Comparison of ENCODE assay signal across 9 mouse cellular contexts in the genomic region with DNA sequence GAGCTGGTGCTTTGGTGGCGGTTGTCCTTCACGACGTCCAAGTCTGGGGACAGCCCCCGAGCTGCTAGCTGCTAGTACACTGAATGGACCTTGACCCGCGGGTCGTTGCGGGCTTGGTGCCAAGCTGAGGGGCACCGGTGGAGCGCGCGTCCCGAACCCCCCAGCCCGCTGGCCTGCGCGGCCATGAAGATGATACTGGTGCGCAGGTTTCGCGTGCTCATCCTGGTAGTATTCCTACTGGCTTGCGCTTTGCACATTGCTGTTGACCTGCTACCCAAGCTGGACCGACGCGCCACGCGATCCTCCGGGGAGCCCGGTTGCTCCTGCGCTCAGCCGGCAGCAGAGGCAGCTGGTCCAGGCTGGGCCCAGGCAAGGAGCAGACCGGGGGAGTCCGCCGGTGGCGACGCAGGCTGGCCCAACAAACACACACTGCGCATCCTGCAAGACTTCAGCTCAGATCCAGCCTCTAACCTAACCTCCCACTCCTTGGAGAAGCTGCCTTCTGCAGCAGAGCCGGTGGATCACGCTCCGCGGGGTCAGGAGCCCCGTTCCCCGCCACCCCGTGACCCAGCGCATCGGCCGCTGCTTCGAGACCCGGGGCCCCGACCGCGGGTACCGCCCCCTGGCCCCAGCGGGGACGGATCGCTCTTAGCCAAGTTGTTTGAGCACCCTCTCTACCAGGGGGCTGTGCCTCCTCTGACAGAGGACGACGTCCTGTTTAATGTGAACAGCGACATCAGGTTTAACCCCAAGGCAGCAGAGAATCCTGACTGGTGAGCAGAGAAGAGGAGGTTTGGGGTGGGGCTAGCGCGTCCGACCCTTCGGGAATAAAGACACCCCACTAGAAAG. TPM values are rescaled to one million over a fixed set of nuclear protein-coding genes. Genes with fewer than 3 reads are reported as not detected.
A peak's percentile ranks its signal among the peaks of the same experiment; 100 is the strongest.
DNase-seq lines count a peak whose midpoint lies in the region; ATAC-seq and TF ChIP-seq lines count a peak whose summit lies in the region.
"Had no signal": no experiment of that assay in that cellular context is flagged by ENCODE, and none has a peak within 500 bp of the region (broad histone marks: within the 10 kb centered on the region; RNA-seq: fewer than 3 reads in every experiment).

No protein-coding gene starts in this region.

- WGBS in intestine, embryonic 15.5 days: 2% methylated on average over 61 of the region's 61 CpGs
- WGBS in liver, embryonic 11.5 days: 4% methylated on average over 61 of the region's 61 CpGs
- WGBS in neural tube, embryonic 12.5 days: under 1% methylated on average over 61 of the region's 61 CpGs

- H3K9me3 ChIP-seq in intestine, embryonic 15.5 days: no peaks in the 10 kb centered on the region
- no peaks in the 10 kb centered on the region for H3K9me3 ChIP-seq in liver, embryonic 11.5 days (ENCODE audit: control insufficient read depth, low read length)
- H3K9me3 ChIP-seq in neural tube, embryonic 12.5 days: no peaks in the 10 kb centered on the region

- H3K27ac ChIP-seq in gastrocnemius, adult 2 months: peak overlapping the region; percentile 97
- H3K27ac ChIP-seq in intestine, embryonic 15.5 days: no peak overlapping the region
- H3K27ac ChIP-seq in liver, embryonic 11.5 days (ENCODE audit: low read depth, low read length): no peak overlapping the region; the same call in 1 of the 2 replicates
- peak overlapping the region; percentile 84 for H3K27ac ChIP-seq in neural tube, embryonic 12.5 days

- H3K27me3 ChIP-seq in intestine, embryonic 15.5 days (replicated peaks): peaks cover 20% of the 10 kb centered on the region
- H3K27me3 ChIP-seq in liver, embryonic 11.5 days (replicated peaks; ENCODE audit: control insufficient read depth, insufficient read depth, low read length): peaks cover 58% of the 10 kb centered on the region
- H3K27me3 ChIP-seq in neural tube, embryonic 12.5 days (replicated peaks): peaks cover 6% of the 10 kb centered on the region; the same call in 1 of the 2 replicates

- H3K4me2 ChIP-seq in intestine, embryonic 15.5 days (replicated peaks): peak overlapping the region; percentile 97
- peak overlapping the region; percentile 74 for H3K4me2 ChIP-seq in liver, embryonic 11.5 days
- H3K4me2 ChIP-seq in neural tube, embryonic 12.5 days (replicated peaks): peak overlapping the region; percentile 90

- peak overlapping the region; percentile 59 for H3K9ac ChIP-seq in intestine, embryonic 15.5 days
- peak overlapping the region; percentile 34 for H3K9ac ChIP-seq in liver, embryonic 11.5 days (ENCODE audit: low read depth, low read length)
- peak overlapping the region; percentile 88 for H3K9ac ChIP-seq in neural tube, embryonic 12.5 days

- H3K4me3 ChIP-seq in gastrocnemius, adult 2 months: peak overlapping the region; percentile 91
- H3K4me3 ChIP-seq in intestine, embryonic 15.5 days (replicated peaks): peak overlapping the region; percentile 55
- peak overlapping the region; percentile 59 for H3K4me3 ChIP-seq in liver, embryonic 11.5 days (ENCODE audit: low read depth, low read length)
- peak overlapping the region; percentile 69 for H3K4me3 ChIP-seq in neural tube, embryonic 12.5 days

- intact Hi-C loops in gastrocnemius, adult 2 months (cut with DNase I): no loop called here

- peaks cover 38% of the 10 kb centered on the region for H3K4me1 ChIP-seq in intestine, embryonic 15.5 days (replicated peaks)
- peaks cover 3% of the 10 kb centered on the region; the same call in 1 of the 2 replicates for H3K4me1 ChIP-seq in liver, embryonic 11.5 days (replicated peaks; ENCODE audit: control insufficient read depth, insufficient read depth, low read length)
- H3K4me1 ChIP-seq in neural tube, embryonic 12.5 days: peaks cover 61% of the 10 kb centered on the region

- 0 out of 2 replicates have a peak, but pooled peaks have one; percentile 1 for ATAC-seq in intestine, embryonic 15.5 days
- ATAC-seq in liver, embryonic 11.5 days (replicated peaks; ENCODE audit: low FRiP score): no peak
- peak; percentile 25 for ATAC-seq in neural tube, embryonic 12.5 days (ENCODE audit: low FRiP score, low read depth)

- DNase-seq in heart, adult 18-20 months: peak; percentile 37 to 47
- DNase-seq in heart, adult 8-10 months (ENCODE audit: low spot score): no peak
- peak; percentile 49 to 51 for DNase-seq in cerebellum, postnatal 14 days
- DNase-seq in gastrocnemius, adult 2 months: peak; percentile 74
- DNase-seq in liver, embryonic 11.5 days (ENCODE audit: low spot score): peak; percentile 39
- DNase-seq in natural killer cell, adult 2 months (ENCODE audit: low spot score in 2 of 2): no peak

- H3K36me3 ChIP-seq in intestine, embryonic 15.5 days: no peaks in the 10 kb centered on the region
- H3K36me3 ChIP-seq in liver, embryonic 11.5 days (ENCODE audit: control insufficient read depth, insufficient read depth, low read length): no peaks in the 10 kb centered on the region
- H3K36me3 ChIP-seq in neural tube, embryonic 12.5 days: peaks cover 15% of the 10 kb centered on the region; the same call in 1 of the 2 replicates

- TF ChIP-seq CTCF in gastrocnemius, adult 2 months (IDR thresholded peaks at IDR 0.05): no peak

RNA-seq across cellular contexts. Expression of gene Fam20c, which starts 1.4 kb away (rescaled TPM):
- 10 to 100 TPM; 10.3 to 13.9 TPM for total RNA-seq in heart, adult 18-20 months (2021)
- total RNA-seq in heart, adult 8-10 months (2022): 10 to 100 TPM; 11.6 to 16.9 (median 14.3) TPM
- 10 to 100 TPM; 16.8 to 21.3 TPM for total RNA-seq in gastrocnemius, adult 2 months (2021)
- polyA plus RNA-seq in intestine, embryonic 15.5 days (2015; fragmentation: Nextera tagmentation; extraction: Ambion mirVana): 7.3 and 8.2 TPM in 2 replicates
- 10.3 and 11.1 TPM in 2 replicates for polyA plus RNA-seq in liver, embryonic 11.5 days (2014; fragmentation: Nextera tagmentation; extraction: Ambion mirVana)
- polyA plus RNA-seq in neural tube, embryonic 12.5 days (2016; fragmentation: Nextera tagmentation; extraction: Ambion mirVana): 46.9 and 51.9 TPM in 2 replicates
- total RNA-seq: MEL had no signal

Comparison
In these comparisons a context has a peak if more than half of its experiments do, and no peak if none do; other contexts are left out.
1. DNase-seq: peak in heart, adult 18-20 months (2 of 2), cerebellum, postnatal 14 days (2 of 2), gastrocnemius, adult 2 months (single experiment) and liver, embryonic 11.5 days (single experiment); none in heart, adult 8-10 months (single experiment) and natural killer cell, adult 2 months (0 of 2).
2. H3K27ac ChIP-seq: peak in gastrocnemius, adult 2 months (single experiment) and neural tube, embryonic 12.5 days (single experiment); none in intestine, embryonic 15.5 days (single experiment) and liver, embryonic 11.5 days (single experiment).
3. H3K9ac ChIP-seq: peak in every context shown above with its lines; median percentile 88 in neural tube, embryonic 12.5 days; 59 in intestine, embryonic 15.5 days; 34 in liver, embryonic 11.5 days.
4. Peak in every context shown above with its lines, with median percentiles within 50 percentile points of each other: H3K4me3 ChIP-seq and H3K4me2 ChIP-seq.